ENCODE assay signal across 20 mouse cellular contexts in the genomic region with DNA sequence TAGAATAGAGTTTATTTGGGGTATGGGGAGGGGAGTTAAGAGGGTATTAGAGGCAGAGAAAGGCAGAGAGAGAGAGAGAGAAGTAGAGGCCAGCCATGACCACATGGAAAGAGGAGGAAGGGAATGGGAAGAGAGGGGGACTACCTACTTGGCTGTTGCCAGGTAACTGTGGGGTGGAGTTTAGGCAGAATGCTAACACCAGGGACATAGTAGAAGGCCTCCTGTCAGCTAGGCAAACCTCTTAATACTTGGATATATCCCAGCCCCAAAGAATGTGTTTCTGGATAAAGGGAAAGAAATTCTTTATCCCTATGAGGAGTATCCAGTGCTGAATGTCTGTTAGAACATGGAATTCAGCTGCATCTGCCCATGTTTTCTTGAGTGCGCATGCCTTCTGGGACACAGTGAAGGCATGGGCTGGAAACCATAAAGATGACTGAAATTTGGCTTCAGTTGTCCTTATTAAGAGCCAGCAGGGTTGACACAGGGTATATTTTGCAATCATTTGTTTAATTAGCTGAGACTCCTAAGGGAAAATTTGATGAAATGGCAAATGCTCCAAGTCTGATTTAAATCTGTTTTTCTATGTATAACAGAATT.
DNase-seq lines count a peak whose midpoint lies in the region; ATAC-seq and TF ChIP-seq lines count a peak whose summit lies in the region.
"Had no signal": no experiment of that assay in that cellular context is flagged by ENCODE, and none has a peak within 500 bp of the region (broad histone marks: within the 10 kb centered on the region; RNA-seq: fewer than 3 reads in every experiment).

No protein-coding gene starts in this region.

- TF ChIP-seq POLR2A in liver, adult 2 months (IDR thresholded peaks at IDR 0.05; ENCODE audit: extremely low read depth, insufficient read depth, low read length): no peak

- TF ChIP-seq CTCF in liver, adult 2 months (IDR thresholded peaks at IDR 0.05; ENCODE audit: low read depth, low read length): no peak

- no peak for DNase-seq in forebrain, embryonic 11.5 days (ENCODE audit: low spot score)
- peak; percentile 89 for DNase-seq in liver, adult 2 months (ENCODE audit: extremely low read depth, low read depth, low spot score)
- no peak for DNase-seq in left cerebral cortex, adult 8-10 months (ENCODE audit: low spot score in 2 of 2)
- DNase-seq: adrenal gland, postnatal 36 days; cerebellum, adult 11 months; cerebellum, adult 9-11 months; kidney, postnatal 25 days; retina, postnatal 1 day; right cerebral cortex, postnatal 25 days; spleen, adult 18-20 months had no signal

- H3K79me2 ChIP-seq in liver, adult 2 months (ENCODE audit: control insufficient read depth, insufficient read depth, low read length): no peaks in the 10 kb centered on the region

- H3K27me3 ChIP-seq in forebrain, embryonic 16.5 days (replicated peaks; ENCODE audit: control insufficient read depth, insufficient read depth, low read length): no peaks in the 10 kb centered on the region
- no peaks in the 10 kb centered on the region for H3K27me3 ChIP-seq in forebrain, embryonic 11.5 days (ENCODE audit: control insufficient read depth, insufficient read depth, low read length)
- H3K27me3 ChIP-seq in liver, adult 2 months (ENCODE audit: control insufficient read depth, insufficient read depth, low read length): no peaks in the 10 kb centered on the region
- no peaks in the 10 kb centered on the region for H3K27me3 ChIP-seq in liver, embryonic 12.5 days (replicated peaks)
- H3K27me3 ChIP-seq in midbrain, embryonic 13.5 days: no peaks in the 10 kb centered on the region
- no peaks in the 10 kb centered on the region for H3K27me3 ChIP-seq in midbrain, embryonic 15.5 days (replicated peaks)
- H3K27me3 ChIP-seq: limb, embryonic 12.5 days; neural tube, embryonic 12.5 days had no signal

- H3K9me3 ChIP-seq in forebrain, embryonic 16.5 days (ENCODE audit: control insufficient read depth, low read length): no peaks in the 10 kb centered on the region
- no peaks in the 10 kb centered on the region for H3K9me3 ChIP-seq in forebrain, embryonic 11.5 days (ENCODE audit: control insufficient read depth, low read length)
- H3K9me3 ChIP-seq in liver, embryonic 12.5 days (replicated peaks): no peaks in the 10 kb centered on the region
- H3K9me3 ChIP-seq in midbrain, embryonic 13.5 days: no peaks in the 10 kb centered on the region
- no peaks in the 10 kb centered on the region for H3K9me3 ChIP-seq in midbrain, embryonic 15.5 days
- H3K9me3 ChIP-seq: limb, embryonic 12.5 days; midbrain, embryonic 10.5 days; neural tube, embryonic 12.5 days had no signal

- no peak overlapping the region for H3K9ac ChIP-seq in forebrain, embryonic 16.5 days (replicated peaks; ENCODE audit: low read depth, low read length)
- no peak overlapping the region for H3K9ac ChIP-seq in forebrain, embryonic 11.5 days (ENCODE audit: low read length)
- no peak overlapping the region for H3K9ac ChIP-seq in liver, adult 2 months (ENCODE audit: low read depth, low read length)
- H3K9ac ChIP-seq in liver, embryonic 12.5 days: no peak overlapping the region
- H3K9ac ChIP-seq in midbrain, embryonic 13.5 days (replicated peaks): no peak overlapping the region
- H3K9ac ChIP-seq in midbrain, embryonic 15.5 days: no peak overlapping the region
- H3K9ac ChIP-seq: limb, embryonic 12.5 days; liver, embryonic 14.5 days; neural tube, embryonic 12.5 days had no signal

- no peaks in the 10 kb centered on the region for H3K36me3 ChIP-seq in forebrain, embryonic 16.5 days (ENCODE audit: control insufficient read depth, insufficient read depth)
- H3K36me3 ChIP-seq in forebrain, embryonic 11.5 days (ENCODE audit: control insufficient read depth, insufficient read depth, low read length): no peaks in the 10 kb centered on the region
- H3K36me3 ChIP-seq in liver, adult 2 months (ENCODE audit: control insufficient read depth, insufficient read depth, low read length): no peaks in the 10 kb centered on the region
- no peaks in the 10 kb centered on the region for H3K36me3 ChIP-seq in liver, embryonic 12.5 days
- no peaks in the 10 kb centered on the region for H3K36me3 ChIP-seq in midbrain, embryonic 13.5 days
- H3K36me3 ChIP-seq in midbrain, embryonic 15.5 days (replicated peaks): no peaks in the 10 kb centered on the region
- H3K36me3 ChIP-seq: limb, embryonic 12.5 days; midbrain, embryonic 10.5 days; neural tube, embryonic 12.5 days had no signal

- 0 out of 2 replicates have a peak, but pooled peaks cover 2% of the 10 kb centered on the region for H3K4me1 ChIP-seq in forebrain, embryonic 16.5 days (replicated peaks; ENCODE audit: control insufficient read depth, insufficient read depth, low read length)
- H3K4me1 ChIP-seq in forebrain, embryonic 11.5 days (replicated peaks; ENCODE audit: control insufficient read depth, insufficient read depth, low read length): no peaks in the 10 kb centered on the region
- H3K4me1 ChIP-seq in liver, adult 2 months (ENCODE audit: control insufficient read depth, insufficient read depth, low read length): peaks cover 3% of the 10 kb centered on the region; the same call in 1 of the 2 replicates
- no peaks in the 10 kb centered on the region for H3K4me1 ChIP-seq in liver, embryonic 12.5 days
- peaks cover 4% of the 10 kb centered on the region; the same call in 1 of the 2 replicates for H3K4me1 ChIP-seq in midbrain, embryonic 13.5 days (replicated peaks)
- H3K4me1 ChIP-seq in midbrain, embryonic 15.5 days: no peaks in the 10 kb centered on the region
- H3K4me1 ChIP-seq: neural tube, embryonic 12.5 days had no signal

- H3K27ac ChIP-seq in forebrain, embryonic 16.5 days (ENCODE audit: low read length): 0 out of 2 replicates have a peak overlapping the region, but pooled peaks have one; percentile 23
- H3K27ac ChIP-seq in forebrain, embryonic 11.5 days (ENCODE audit: low read depth, low read length): no peak overlapping the region
- no peak overlapping the region for H3K27ac ChIP-seq in liver, adult 2 months (replicated peaks; ENCODE audit: insufficient read depth, low read depth, low read length)
- H3K27ac ChIP-seq in liver, embryonic 12.5 days: no peak overlapping the region
- peak overlapping the region; percentile 16; the same call in 1 of the 2 replicates for H3K27ac ChIP-seq in midbrain, embryonic 13.5 days
- H3K27ac ChIP-seq in midbrain, embryonic 15.5 days: no peak overlapping the region
- H3K27ac ChIP-seq: layer of hippocampus, adult 2 months; limb, embryonic 12.5 days; liver, embryonic 14.5 days; midbrain, embryonic 10.5 days; neural tube, embryonic 12.5 days had no signal

- H3K4me3 ChIP-seq in forebrain, embryonic 16.5 days (replicated peaks; ENCODE audit: low read length): no peak overlapping the region
- H3K4me3 ChIP-seq in forebrain, embryonic 11.5 days (ENCODE audit: low read depth, low read length): no peak overlapping the region
- H3K4me3 ChIP-seq in liver, adult 2 months (ENCODE audit: insufficient read depth, low read depth, low read length): no peak overlapping the region
- no peak overlapping the region for H3K4me3 ChIP-seq in liver, embryonic 12.5 days
- no peak overlapping the region for H3K4me3 ChIP-seq in midbrain, embryonic 13.5 days (replicated peaks)
- H3K4me3 ChIP-seq in midbrain, embryonic 15.5 days: no peak overlapping the region
- H3K4me3 ChIP-seq: layer of hippocampus, adult 2 months; limb, embryonic 12.5 days; midbrain, embryonic 10.5 days; neural tube, embryonic 12.5 days had no signal

- peak; percentile 63 for ATAC-seq in forebrain, embryonic 16.5 days
- ATAC-seq in forebrain, embryonic 11.5 days (replicated peaks; ENCODE audit: low FRiP score): no peak
- no peak for ATAC-seq in liver, embryonic 12.5 days
- ATAC-seq in midbrain, embryonic 13.5 days: no peak
- ATAC-seq in midbrain, embryonic 15.5 days (replicated peaks): no peak
- ATAC-seq: intestine, postnatal 0 days had no signal

- H3K4me2 ChIP-seq in forebrain, embryonic 16.5 days (ENCODE audit: low read length): no peak overlapping the region
- H3K4me2 ChIP-seq in forebrain, embryonic 11.5 days (ENCODE audit: low read depth, low read length, severe bottlenecking): no peak overlapping the region
- H3K4me2 ChIP-seq in liver, embryonic 12.5 days: no peak overlapping the region
- no peak overlapping the region for H3K4me2 ChIP-seq in midbrain, embryonic 13.5 days (replicated peaks)
- no peak overlapping the region for H3K4me2 ChIP-seq in midbrain, embryonic 15.5 days
- H3K4me2 ChIP-seq: limb, embryonic 12.5 days; neural tube, embryonic 12.5 days had no signal

- whole genome bisulfite sequencing in forebrain, embryonic 16.5 days: 65% methylated on average over 1 of the region's 1 CpGs
- WGBS in forebrain, embryonic 11.5 days: 90% methylated on average over 1 of the region's 1 CpGs
- WGBS in liver, adult 2 months: 27% methylated on average over 1 of the region's 1 CpGs
- 88% methylated on average over 1 of the region's 1 CpGs for WGBS in liver, embryonic 12.5 days (ENCODE audit: insufficient replicate concordance)
- WGBS in midbrain, embryonic 13.5 days: 93% methylated on average over 1 of the region's 1 CpGs
- 88% methylated on average over 1 of the region's 1 CpGs for WGBS in midbrain, embryonic 15.5 days

Comparison
In these comparisons a context has a peak if more than half of its experiments do, and no peak if none do; other contexts are left out.
1. H3K27ac ChIP-seq: peak in forebrain, embryonic 16.5 days (single experiment) and midbrain, embryonic 13.5 days (single experiment); none in forebrain, embryonic 11.5 days (single experiment), liver, adult 2 months (single experiment), liver, embryonic 12.5 days (single experiment) and midbrain, embryonic 15.5 days (single experiment).